Mouse (Mus musculus) cerebellum, adult 2 months (tissue): ENCODE results near the gene Sox4.

Experiments
- CTCF ChIP-seq: fragments of 200-500 bp; IDR thresholded peaks from 2 replicates; pipeline ENCODE4 v1.5.1; 2011; ENCODE audit warnings: low read depth, mild to moderate bottlenecking, control low read depth, low read length, moderate library complexity, borderline replicate concordance; ENCODE audit not compliant: insufficient read depth
- POLR2A ChIP-seq: fragments of 200-500 bp; IDR thresholded peaks from 2 replicates; pipeline ENCODE4 v1.6.1; 2011; ENCODE audit warnings: low read length, control low read depth, borderline replicate concordance; ENCODE audit not compliant: insufficient read depth

DNA sequence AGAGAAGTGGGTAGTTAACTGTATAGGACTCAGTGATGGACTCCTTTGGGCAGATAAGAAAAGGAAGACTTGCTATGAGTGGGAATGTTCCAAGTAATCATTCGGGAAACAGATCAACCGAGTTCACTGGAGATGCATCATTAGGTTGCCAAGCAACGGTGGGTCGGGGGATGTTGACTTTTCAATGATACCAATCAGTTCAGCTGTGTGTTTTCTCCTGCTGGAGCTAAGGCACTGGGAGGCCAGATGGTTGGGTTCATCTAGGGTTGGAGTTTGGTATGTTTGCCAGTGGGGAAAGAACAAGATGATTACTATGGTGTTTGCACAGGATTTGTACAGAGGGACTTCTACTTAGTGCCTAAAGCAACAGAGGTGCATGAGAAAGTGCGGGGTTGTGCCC lies 21.1 kb upstream of the Sox4 start:
- TF ChIP-seq CTCF (no peak), POLR2A (no peak)
